Mouse (Mus musculus): ENCODE data around the gene Cfap45. TPM values are rescaled to one million over a fixed set of nuclear protein-coding genes. Genes with fewer than 3 reads are reported as not detected.

The Cfap45 gene
- total and polyA plus RNA-seq, 2 experiments from 2014 or later: 5.1 to 5.5 TPM

- Histone ChIP-seq H3K36me3 (ENCODE audit: insufficient read depth) (no peaks in the 10 kb centered on the region), H3K27me3 (ENCODE audit: insufficient read depth, low read length) (no peaks in the 10 kb centered on the region; the same call in 1 of the 2 replicates), H3K4me3 (ENCODE audit: low read depth, low read length) (no peak overlapping the region), H3K9ac (no peak overlapping the region), H3K27ac (ENCODE audit: low read depth, low read length) (no peak overlapping the region), H3K4me2 (ENCODE audit: low read depth) (no peak overlapping the region), H3K4me1 (ENCODE audit: insufficient read depth) (no peaks in the 10 kb centered on the region), H3K9me3 (ENCODE audit: low read length) (no peaks in the 10 kb centered on the region)
- no peak for ATAC-seq
- no peak for TF ChIP-seq CTCF (IDR thresholded peaks at IDR 0.05; ENCODE audit: low read depth)
- DNase-seq: no peak
- WGBS: 83% methylated on average over 6 of the region's 6 CpGs
Observed at GRCm38 (mm10) chr1:172580116-172580515, 59.5 kb downstream of the Cfap45 start.

- H3K4me3 ChIP-seq (ENCODE audit: low read depth, low read length): no peak overlapping the region
- TF ChIP-seq CTCF (IDR thresholded peaks at IDR 0.05; ENCODE audit: low read depth): no peak
- 89% methylated on average over 8 of the region's 8 CpGs for WGBS
- H3K27me3 ChIP-seq (ENCODE audit: insufficient read depth, low read length): no peaks in the 10 kb centered on the region; the same call in 1 of the 2 replicates
- ATAC-seq (no peak), DNase-seq (no peak)
- H3K36me3 ChIP-seq (ENCODE audit: insufficient read depth): no peaks in the 10 kb centered on the region
- H3K4me1 ChIP-seq (ENCODE audit: insufficient read depth): peaks cover 9% of the 10 kb centered on the region; the same call in 1 of the 2 replicates
- H3K27ac ChIP-seq (ENCODE audit: low read depth, low read length): no peak overlapping the region
- H3K9me3 ChIP-seq (ENCODE audit: low read length): no peaks in the 10 kb centered on the region
- no peak overlapping the region for H3K4me2 ChIP-seq (ENCODE audit: low read depth)
- no peak overlapping the region for H3K9ac ChIP-seq
Observed at GRCm38 (mm10) chr1:172582436-172582835, 61.8 kb downstream of the Cfap45 start.

GRCm38 (mm10) chr1:172584271-172584670 is 63.7 kb downstream of the Cfap45 start:
- no peak for ATAC-seq
- Histone ChIP-seq H3K4me3 (ENCODE audit: low read depth, low read length) (no peak overlapping the region), H3K4me2 (ENCODE audit: low read depth) (no peak overlapping the region), H3K9ac (no peak overlapping the region), H3K27ac (ENCODE audit: low read depth, low read length) (no peak overlapping the region), H3K36me3 (ENCODE audit: insufficient read depth) (no peaks in the 10 kb centered on the region), H3K27me3 (ENCODE audit: insufficient read depth, low read length) (no peaks in the 10 kb centered on the region; the same call in 1 of the 2 replicates), H3K9me3 (ENCODE audit: low read length) (no peaks in the 10 kb centered on the region), H3K4me1 (ENCODE audit: insufficient read depth) (peaks cover 9% of the 10 kb centered on the region; the same call in 1 of the 2 replicates)
- TF ChIP-seq CTCF (IDR thresholded peaks at IDR 0.05; ENCODE audit: low read depth): no peak
- WGBS: 87% methylated on average over 6 of the region's 6 CpGs
- DNase-seq: no peak

- H3K4me3 ChIP-seq (ENCODE audit: low read depth, low read length): no peak overlapping the region
- H3K4me2 ChIP-seq (ENCODE audit: low read depth): no peak overlapping the region
- ATAC-seq (no peak), DNase-seq (no peak)
- peaks cover 9% of the 10 kb centered on the region; the same call in 1 of the 2 replicates for H3K4me1 ChIP-seq (ENCODE audit: insufficient read depth)
- 39% methylated on average over 4 of the region's 4 CpGs for WGBS
- no peaks in the 10 kb centered on the region for H3K36me3 ChIP-seq (ENCODE audit: insufficient read depth)
- no peak for TF ChIP-seq CTCF (IDR thresholded peaks at IDR 0.05; ENCODE audit: low read depth)
- H3K27me3 ChIP-seq (ENCODE audit: insufficient read depth, low read length): no peaks in the 10 kb centered on the region; the same call in 1 of the 2 replicates
- H3K27ac ChIP-seq (ENCODE audit: low read depth, low read length): no peak overlapping the region
- no peak overlapping the region for H3K9ac ChIP-seq
- H3K9me3 ChIP-seq (ENCODE audit: low read length): no peaks in the 10 kb centered on the region
Observed at GRCm38 (mm10) chr1:172585026-172585425, 64.4 kb downstream of the Cfap45 start.

GRCm38 (mm10) chr1:172585612-172586567 is 65.3 kb downstream of the Cfap45 start:
- 7% methylated on average over 26 of the region's 26 CpGs for WGBS
- peak; percentile 78 for ATAC-seq

GRCm38 (mm10) chr1:172590385-172590784 is 69.8 kb downstream of the Cfap45 start, which contains the start of gene Slamf8:
Gene Slamf8 (minus strand): TSS chr1:172590568.
- no peak for DNase-seq

More at GRCm38 (mm10) chr1:172585612-172586567, 65.3 kb downstream of the Cfap45 start:
- Histone ChIP-seq H3K4me3 (ENCODE audit: low read depth, low read length) (no peak overlapping the region), H3K9ac (peak overlapping the region; percentile 33; the same call in 1 of the 2 replicates), H3K9me3 (ENCODE audit: low read length) (no peaks in the 10 kb centered on the region), H3K27me3 (ENCODE audit: insufficient read depth, low read length) (no peaks in the 10 kb centered on the region; the same call in 1 of the 2 replicates), H3K4me2 (ENCODE audit: low read depth) (peak overlapping the region; percentile 31), H3K27ac (ENCODE audit: low read depth, low read length) (no peak overlapping the region), H3K4me1 (ENCODE audit: insufficient read depth) (peaks cover 9% of the 10 kb centered on the region; the same call in 1 of the 2 replicates), H3K36me3 (ENCODE audit: insufficient read depth) (no peaks in the 10 kb centered on the region)
- TF ChIP-seq CTCF (IDR thresholded peaks at IDR 0.05; ENCODE audit: low read depth): no peak
- peak; percentile 56 for DNase-seq

GRCm38 (mm10) chr1:172593321-172593720 is 72.7 kb downstream of the Cfap45 start:
- 77% methylated on average over 3 of the region's 3 CpGs for WGBS
- Histone ChIP-seq H3K9ac (no peak overlapping the region), H3K36me3 (ENCODE audit: insufficient read depth) (no peaks in the 10 kb centered on the region), H3K27ac (ENCODE audit: low read depth, low read length) (no peak overlapping the region), H3K4me2 (ENCODE audit: low read depth) (no peak overlapping the region), H3K27me3 (ENCODE audit: insufficient read depth, low read length) (no peaks in the 10 kb centered on the region), H3K9me3 (ENCODE audit: low read length) (no peaks in the 10 kb centered on the region), H3K4me3 (ENCODE audit: low read depth, low read length) (no peak overlapping the region), H3K4me1 (ENCODE audit: insufficient read depth) (no peaks in the 10 kb centered on the region)
- ATAC-seq (no peak), DNase-seq (no peak)
- no peak for TF ChIP-seq CTCF (IDR thresholded peaks at IDR 0.05; ENCODE audit: low read depth)

More at GRCm38 (mm10) chr1:172590385-172590784, 69.8 kb downstream of the Cfap45 start, which contains the start of gene Slamf8:
- ATAC-seq: no peak
- Histone ChIP-seq H3K9ac (no peak within 1 kb of the TSS), H3K4me3 (ENCODE audit: low read depth, low read length) (no peak within 1 kb of the TSS), H3K4me1 (ENCODE audit: insufficient read depth) (peaks cover 9% of the 10 kb centered on the region; the same call in 1 of the 2 replicates), H3K36me3 (ENCODE audit: insufficient read depth) (no peaks in the 10 kb centered on the region), H3K27ac (ENCODE audit: low read depth, low read length) (no peak within 1 kb of the TSS), H3K27me3 (ENCODE audit: insufficient read depth, low read length) (no peaks in the 10 kb centered on the region), H3K9me3 (ENCODE audit: low read length) (no peaks in the 10 kb centered on the region), H3K4me2 (ENCODE audit: low read depth) (no peak within 1 kb of the TSS)
- TF ChIP-seq CTCF (IDR thresholded peaks at IDR 0.05; ENCODE audit: low read depth): no peak
- 73% methylated on average over 7 of the region's 7 CpGs for WGBS
